ENCODE assay signal across 23 mouse cellular contexts in genomic region chr5:86421323-86422028, GRCm38 (mm10). TPM values are rescaled to one million over a fixed set of nuclear protein-coding genes. Genes with fewer than 3 reads are reported as not detected.
DNase-seq lines count a peak whose midpoint lies in the region; ATAC-seq lines count a peak whose summit lies in the region.
"Had no signal": no experiment of that assay in that cellular context is flagged by ENCODE, and none has a peak within 500 bp of the region (broad histone marks: within the 10 kb centered on the region; RNA-seq: fewer than 3 reads in every experiment).

No protein-coding gene starts in this region.

- DNase-seq in hindbrain, embryonic 10.5 days (ENCODE audit: low spot score) = no peak
- no peak for DNase-seq in hindbrain, embryonic 14.5 days (ENCODE audit: low spot score)
- DNase-seq in embryonic facial prominence, embryonic 10.5 days (ENCODE audit: low spot score) = peak; percentile 13
- DNase-seq in midbrain, embryonic 11.5 days (ENCODE audit: low spot score, missing footprints) = peak; percentile 87
- DNase-seq in retina, embryonic 14.5 days (ENCODE audit: low spot score) = peak; percentile 48
- no peak for DNase-seq in Muller cell, postnatal 12 days (ENCODE audit: inconsistent ontology term)
- DNase-seq: adrenal gland, postnatal 10 days; cerebellum, postnatal 14 days; kidney, postnatal 4 days; lung, embryonic 14.5 days; lung, postnatal 36 days; right cerebral cortex, postnatal 4 days had no signal

- no peaks in the 10 kb centered on the region for H3K27me3 ChIP-seq in hindbrain, embryonic 10.5 days (ENCODE audit: insufficient read depth, poor library complexity, severe bottlenecking)
- no peaks in the 10 kb centered on the region for H3K27me3 ChIP-seq in hindbrain, embryonic 14.5 days (ENCODE audit: control insufficient read depth, insufficient read depth, low read length)
- H3K27me3 ChIP-seq in embryonic facial prominence, embryonic 10.5 days (replicated peaks; ENCODE audit: low read depth, poor library complexity, severe bottlenecking) = no peaks in the 10 kb centered on the region
- no peaks in the 10 kb centered on the region for H3K27me3 ChIP-seq in midbrain, embryonic 11.5 days (ENCODE audit: control insufficient read depth, insufficient read depth, low read length)
- no peaks in the 10 kb centered on the region for H3K27me3 ChIP-seq in kidney, embryonic 14.5 days (ENCODE audit: control insufficient read depth, insufficient read depth, low read length)
- H3K27me3 ChIP-seq: embryonic facial prominence, embryonic 13.5 days; hindbrain, embryonic 13.5 days; kidney, embryonic 15.5 days; neural tube, embryonic 15.5 days had no signal

- H3K9me3 ChIP-seq in hindbrain, embryonic 10.5 days = no peaks in the 10 kb centered on the region
- H3K9me3 ChIP-seq in hindbrain, embryonic 14.5 days (ENCODE audit: control insufficient read depth, low read length) = no peaks in the 10 kb centered on the region
- no peaks in the 10 kb centered on the region for H3K9me3 ChIP-seq in embryonic facial prominence, embryonic 10.5 days
- no peaks in the 10 kb centered on the region for H3K9me3 ChIP-seq in midbrain, embryonic 11.5 days (ENCODE audit: control insufficient read depth, low read length)
- H3K9me3 ChIP-seq in kidney, embryonic 14.5 days (ENCODE audit: control insufficient read depth, low read length) = no peaks in the 10 kb centered on the region
- H3K9me3 ChIP-seq: embryonic facial prominence, embryonic 13.5 days; heart, embryonic 10.5 days; hindbrain, embryonic 13.5 days; kidney, embryonic 15.5 days; neural tube, embryonic 15.5 days had no signal

- peaks cover 7% of the 10 kb centered on the region for H3K4me1 ChIP-seq in hindbrain, embryonic 10.5 days (replicated peaks)
- H3K4me1 ChIP-seq in hindbrain, embryonic 14.5 days (replicated peaks; ENCODE audit: control insufficient read depth, insufficient read depth, low read length) = no peaks in the 10 kb centered on the region
- peaks cover 15% of the 10 kb centered on the region for H3K4me1 ChIP-seq in embryonic facial prominence, embryonic 10.5 days
- H3K4me1 ChIP-seq in midbrain, embryonic 11.5 days (ENCODE audit: control insufficient read depth, insufficient read depth, low read length) = peaks cover 4% of the 10 kb centered on the region; the same call in 1 of the 2 replicates
- no peaks in the 10 kb centered on the region for H3K4me1 ChIP-seq in kidney, embryonic 14.5 days (ENCODE audit: control insufficient read depth, insufficient read depth, low read length)
- H3K4me1 ChIP-seq: heart, embryonic 10.5 days; hindbrain, embryonic 13.5 days; kidney, embryonic 15.5 days; neural tube, embryonic 15.5 days had no signal

- H3K9ac ChIP-seq in hindbrain, embryonic 14.5 days = no peak overlapping the region
- H3K9ac ChIP-seq in midbrain, embryonic 11.5 days (ENCODE audit: low read length) = no peak overlapping the region
- no peak overlapping the region for H3K9ac ChIP-seq in kidney, embryonic 14.5 days (ENCODE audit: low read depth, low read length)
- H3K9ac ChIP-seq: embryonic facial prominence, embryonic 13.5 days; hindbrain, embryonic 13.5 days; kidney, embryonic 15.5 days; lung, embryonic 14.5 days; neural tube, embryonic 15.5 days had no signal

- no peak for ATAC-seq in hindbrain, embryonic 14.5 days (ENCODE audit: low FRiP score)
- ATAC-seq in midbrain, embryonic 11.5 days (ENCODE audit: low FRiP score) = peak; percentile 84
- no peak for ATAC-seq in kidney, embryonic 14.5 days (ENCODE audit: low FRiP score, low TSS enrichment)
- ATAC-seq: intestine, embryonic 16.5 days had no signal

- H3K4me2 ChIP-seq in hindbrain, embryonic 14.5 days (replicated peaks) = no peak overlapping the region
- no peak overlapping the region for H3K4me2 ChIP-seq in midbrain, embryonic 11.5 days
- no peak overlapping the region for H3K4me2 ChIP-seq in kidney, embryonic 14.5 days (replicated peaks; ENCODE audit: low read depth, low read length)
- H3K4me2 ChIP-seq: embryonic facial prominence, embryonic 13.5 days; hindbrain, embryonic 13.5 days; kidney, embryonic 15.5 days; liver, embryonic 11.5 days; lung, embryonic 14.5 days; neural tube, embryonic 15.5 days had no signal

- no peaks in the 10 kb centered on the region for H3K36me3 ChIP-seq in hindbrain, embryonic 10.5 days
- no peaks in the 10 kb centered on the region for H3K36me3 ChIP-seq in hindbrain, embryonic 14.5 days (replicated peaks; ENCODE audit: control insufficient read depth, insufficient read depth)
- H3K36me3 ChIP-seq in embryonic facial prominence, embryonic 10.5 days (replicated peaks) = no peaks in the 10 kb centered on the region
- H3K36me3 ChIP-seq in midbrain, embryonic 11.5 days (ENCODE audit: control insufficient read depth, insufficient read depth, low read length) = no peaks in the 10 kb centered on the region
- H3K36me3 ChIP-seq in kidney, embryonic 14.5 days (ENCODE audit: control insufficient read depth, insufficient read depth, low read length) = no peaks in the 10 kb centered on the region
- H3K36me3 ChIP-seq: embryonic facial prominence, embryonic 13.5 days; heart, embryonic 10.5 days; hindbrain, embryonic 13.5 days; kidney, embryonic 15.5 days; neural tube, embryonic 15.5 days had no signal

- WGBS in hindbrain, embryonic 10.5 days = 50% methylated on average over 3 of the region's 3 CpGs
- WGBS in hindbrain, embryonic 14.5 days = 51% methylated on average over 3 of the region's 3 CpGs
- WGBS in embryonic facial prominence, embryonic 10.5 days = 50% methylated on average over 3 of the region's 3 CpGs
- WGBS in midbrain, embryonic 11.5 days = 32% methylated on average over 3 of the region's 3 CpGs
- WGBS in kidney, embryonic 14.5 days = 44% methylated on average over 3 of the region's 3 CpGs

- H3K4me3 ChIP-seq in hindbrain, embryonic 10.5 days = no peak overlapping the region
- H3K4me3 ChIP-seq in hindbrain, embryonic 14.5 days (replicated peaks; ENCODE audit: low read length) = no peak overlapping the region
- H3K4me3 ChIP-seq in embryonic facial prominence, embryonic 10.5 days = no peak overlapping the region
- no peak overlapping the region for H3K4me3 ChIP-seq in midbrain, embryonic 11.5 days (ENCODE audit: low read depth, low read length)
- H3K4me3 ChIP-seq in kidney, embryonic 14.5 days (ENCODE audit: low read length) = no peak overlapping the region
- H3K4me3 ChIP-seq: embryonic facial prominence, embryonic 13.5 days; heart, embryonic 10.5 days; hindbrain, embryonic 13.5 days; kidney, embryonic 15.5 days; neural tube, embryonic 15.5 days had no signal

- H3K27ac ChIP-seq in hindbrain, embryonic 10.5 days = peak overlapping the region; percentile 56
- H3K27ac ChIP-seq in hindbrain, embryonic 14.5 days = no peak overlapping the region
- no peak overlapping the region for H3K27ac ChIP-seq in embryonic facial prominence, embryonic 10.5 days (replicated peaks)
- peak overlapping the region; percentile 35; the same call in 1 of the 2 replicates for H3K27ac ChIP-seq in midbrain, embryonic 11.5 days (ENCODE audit: low read depth, low read length)
- H3K27ac ChIP-seq in kidney, embryonic 14.5 days (ENCODE audit: low read depth, low read length) = no peak overlapping the region
- H3K27ac ChIP-seq: heart, embryonic 10.5 days; hindbrain, embryonic 13.5 days; kidney, embryonic 15.5 days; neural tube, embryonic 15.5 days; stomach, postnatal 0 days had no signal

RNA-seq across cellular contexts. Expression of gene Tmprss11a, which starts 47.3 kb away (rescaled TPM):
- polyA plus RNA-seq in hindbrain, embryonic 10.5 days (2016; fragmentation: Nextera tagmentation; extraction: Ambion mirVana) = not detected in 2 replicates
- 0.07 TPM in 1 of 2 replicates, not detected in the other for polyA plus RNA-seq in hindbrain, embryonic 14.5 days (2014; fragmentation: Nextera tagmentation; extraction: Ambion mirVana)
- not detected in 2 replicates for polyA plus RNA-seq in embryonic facial prominence, embryonic 10.5 days (2016; fragmentation: Nextera tagmentation; extraction: Ambion mirVana)
- polyA plus RNA-seq in midbrain, embryonic 11.5 days (2014; fragmentation: Nextera tagmentation; extraction: Ambion mirVana) = not detected in 2 replicates
- polyA plus RNA-seq in kidney, embryonic 14.5 days (2014; fragmentation: Nextera tagmentation; extraction: Ambion mirVana) = not detected in 2 replicates
- polyA plus RNA-seq: heart, embryonic 10.5 days; heart, postnatal 0 days; hindbrain, embryonic 13.5 days; limb, embryonic 11.5 days; liver, embryonic 11.5 days; neural tube, embryonic 15.5 days had no signal

RNA-seq across cellular contexts. Expression of gene Tmprss11d, which starts 48.3 kb away (rescaled TPM):
- polyA plus RNA-seq in hindbrain, embryonic 10.5 days (2016; fragmentation: Nextera tagmentation; extraction: Ambion mirVana) = not detected in 2 replicates
- polyA plus RNA-seq in hindbrain, embryonic 14.5 days (2014; fragmentation: Nextera tagmentation; extraction: Ambion mirVana) = 0.12 TPM in 1 of 2 replicates, not detected in the other
- 0.10 and 0.15 TPM in 2 replicates for polyA plus RNA-seq in embryonic facial prominence, embryonic 10.5 days (2016; fragmentation: Nextera tagmentation; extraction: Ambion mirVana)
- not detected in 2 replicates for polyA plus RNA-seq in midbrain, embryonic 11.5 days (2014; fragmentation: Nextera tagmentation; extraction: Ambion mirVana)
- polyA plus RNA-seq in kidney, embryonic 14.5 days (2014; fragmentation: Nextera tagmentation; extraction: Ambion mirVana) = not detected in 2 replicates
- polyA plus RNA-seq: heart, embryonic 10.5 days; heart, postnatal 0 days; hindbrain, embryonic 13.5 days; intestine, embryonic 16.5 days; kidney, embryonic 15.5 days; liver, embryonic 11.5 days; lung, embryonic 14.5 days had no signal

Comparison
In these comparisons a context has a peak if more than half of its experiments do, and no peak if none do; other contexts are left out.
1. H3K27ac ChIP-seq: peak in hindbrain, embryonic 10.5 days (single experiment) and midbrain, embryonic 11.5 days (single experiment); none in hindbrain, embryonic 14.5 days (single experiment), embryonic facial prominence, embryonic 10.5 days (single experiment) and kidney, embryonic 14.5 days (single experiment).
2. DNase-seq: peak in embryonic facial prominence, embryonic 10.5 days (single experiment), midbrain, embryonic 11.5 days (single experiment) and retina, embryonic 14.5 days (single experiment); none in hindbrain, embryonic 10.5 days (single experiment), hindbrain, embryonic 14.5 days (single experiment) and Muller cell, postnatal 12 days (single experiment).